Comparison of ENCODE assay signal across 11 mouse cellular contexts in genomic region chr10:24958280-24959042, GRCm38 (mm10). TPM values are rescaled to one million over a fixed set of nuclear protein-coding genes. Genes with fewer than 3 reads are reported as not detected.
DNase-seq lines count a peak whose midpoint lies in the region; ATAC-seq lines count a peak whose summit lies in the region.
"Had no signal": no experiment of that assay in that cellular context is flagged by ENCODE, and none has a peak within 500 bp of the region (broad histone marks: within the 10 kb centered on the region; RNA-seq: fewer than 3 reads in every experiment).

No protein-coding gene starts in this region.

- no peak overlapping the region; the same call in 1 of the 2 replicates for H3K4me2 ChIP-seq in kidney, embryonic 14.5 days (replicated peaks; ENCODE audit: low read depth, low read length)
- H3K4me2 ChIP-seq: midbrain, embryonic 15.5 days had no signal

- no peaks in the 10 kb centered on the region for H3K36me3 ChIP-seq in kidney, embryonic 14.5 days (ENCODE audit: control insufficient read depth, insufficient read depth, low read length)
- H3K36me3 ChIP-seq: hindbrain, embryonic 10.5 days; midbrain, embryonic 15.5 days had no signal

- peaks cover 4% of the 10 kb centered on the region; the same call in 1 of the 2 replicates for H3K4me1 ChIP-seq in kidney, embryonic 14.5 days (ENCODE audit: control insufficient read depth, insufficient read depth, low read length)

- H3K27ac ChIP-seq in kidney, embryonic 14.5 days (ENCODE audit: low read depth, low read length): no peak overlapping the region
- H3K27ac ChIP-seq: hindbrain, embryonic 10.5 days; midbrain, embryonic 15.5 days had no signal

- H3K27me3 ChIP-seq in kidney, embryonic 14.5 days (ENCODE audit: control insufficient read depth, insufficient read depth, low read length): peaks cover 17% of the 10 kb centered on the region; the same call in 1 of the 2 replicates
- H3K27me3 ChIP-seq: midbrain, embryonic 15.5 days had no signal

- H3K4me3 ChIP-seq in kidney, embryonic 14.5 days (ENCODE audit: low read length): no peak overlapping the region
- H3K4me3 ChIP-seq: hindbrain, embryonic 10.5 days; midbrain, embryonic 15.5 days had no signal

- H3K9ac ChIP-seq in kidney, embryonic 14.5 days (ENCODE audit: low read depth, low read length): no peak overlapping the region
- H3K9ac ChIP-seq: midbrain, embryonic 15.5 days had no signal

- WGBS in kidney, embryonic 14.5 days: 28% methylated on average over 15 of the region's 15 CpGs

- ATAC-seq in kidney, embryonic 14.5 days (ENCODE audit: low FRiP score, low TSS enrichment): peak; percentile 30; the same call in 1 of the 2 replicates
- ATAC-seq: midbrain, embryonic 15.5 days had no signal

- peak; percentile 17 for DNase-seq in adrenal gland, adult 2 months
- DNase-seq in adrenal gland, adult 8-10 months: no peak
- no peak for DNase-seq in kidney, adult 9 months
- DNase-seq in retina, postnatal 1 day: peak; percentile 18
- DNase-seq in retina, embryonic 14.5 days (ENCODE audit: low spot score): no peak
- DNase-seq in frontal cortex, postnatal 36 days (ENCODE audit: low spot score in 2 of 2): no peak
- no peak for DNase-seq in layer of hippocampus, postnatal 36 days
- DNase-seq: cerebellum, postnatal 36 days had no signal

- H3K9me3 ChIP-seq in kidney, embryonic 14.5 days (ENCODE audit: control insufficient read depth, low read length): no peaks in the 10 kb centered on the region
- H3K9me3 ChIP-seq: hindbrain, embryonic 10.5 days; midbrain, embryonic 15.5 days had no signal

RNA-seq across cellular contexts. Expression of gene Arg1, which starts 31.2 kb away (rescaled TPM):
- 1 to 10 TPM in 1 of 2 experiments, not detected in 1; 3.9 TPM for total RNA-seq in adrenal gland, adult 2 months (2021)
- 0.10 TPM in 1 of 2 replicates, not detected in the other for polyA plus RNA-seq in adrenal gland, adult 2 months (2012; rRNA removed)
- total RNA-seq in adrenal gland, adult 8-10 months (2022): under 1 TPM in 2 of 4 experiments, not detected in 2; 0.44 to 0.59 TPM
- polyA plus RNA-seq in kidney, embryonic 14.5 days (2014; fragmentation: Nextera tagmentation; extraction: Ambion mirVana): 3.6 and 4.4 TPM in 2 replicates
- total RNA-seq in layer of hippocampus, postnatal 36 days (2021): not detected

Comparison
In these comparisons a context has a peak if more than half of its experiments do, and no peak if none do; other contexts are left out.
1. DNase-seq: peak in adrenal gland, adult 2 months (single experiment) and retina, postnatal 1 day (single experiment); none in adrenal gland, adult 8-10 months (single experiment), kidney, adult 9 months (single experiment), retina, embryonic 14.5 days (single experiment), frontal cortex, postnatal 36 days (0 of 2) and layer of hippocampus, postnatal 36 days (0 of 2).